Mouse (Mus musculus) heart, adult 2 months (tissue): ENCODE results near the gene H2-K1. TPM values are rescaled to one million over a fixed set of nuclear protein-coding genes. Genes with fewer than 3 reads are reported as not detected.
"Not testable (repeated sequence)": the region's sequence is repeated elsewhere in the genome, so short reads cannot be mapped to it uniquely, and the experiment has no call there.

Experiments used
- DNase-seq, 2 experiments: peaks; one replicate each; pipeline ENCODE4 v3.0.0; 2021
- H3K27ac ChIP-seq: fragments of 200-600 bp; 2 replicates; pipeline ENCODE4 v1.8.1; 2022
- H3K27me3 ChIP-seq: fragments of 200-500 bp; 2 replicates; pipeline ENCODE4 v1.6.1; 2012; ENCODE audit warnings: mild to moderate bottlenecking, low read length, inconsistent platforms, mixed read lengths; ENCODE audit not compliant: control insufficient read depth, insufficient read depth
- H3K36me3 ChIP-seq: fragments of 200-500 bp; 2 replicates; pipeline ENCODE4 v1.6.1; 2012; ENCODE audit warnings: low read length, inconsistent platforms; ENCODE audit not compliant: control insufficient read depth, insufficient read depth
- H3K4me1 ChIP-seq: fragments of 200-500 bp; 2 replicates; pipeline ENCODE4 v1.6.1; 2011; ENCODE audit warnings: low read length; ENCODE audit not compliant: control insufficient read depth, insufficient read depth
- H3K4me3 ChIP-seq: fragments of 200-600 bp; 2 replicates; pipeline ENCODE4 v1.8.1; 2022
- H3K79me2 ChIP-seq: fragments of 200-500 bp; replicated peaks from 2 replicates; pipeline ENCODE4 v1.6.1; 2012; ENCODE audit warnings: mild to moderate bottlenecking, inconsistent platforms, low read length, moderate library complexity, mixed read lengths; ENCODE audit not compliant: control insufficient read depth, insufficient read depth
- H3K9ac ChIP-seq: fragments of 200-500 bp; 2 replicates; pipeline ENCODE4 v1.6.1; 2012; ENCODE audit warnings: low read depth, mild to moderate bottlenecking, control low read depth, inconsistent platforms, low read length, mixed read lengths
- CTCF ChIP-seq: fragments of 200-600 bp; IDR thresholded peaks from 2 replicates; pipeline ENCODE4 v1.8.1; 2022; ENCODE audit warnings: antibody characterized with exemption, mild to moderate bottlenecking, moderate library complexity
- EP300 ChIP-seq: fragments of 200-500 bp; IDR thresholded peaks from 2 replicates; pipeline ENCODE4 v1.6.1; 2011; ENCODE audit warnings: low read depth, low read length, control low read depth; ENCODE audit not compliant: insufficient read depth
- POLR2A ChIP-seq: fragments of 200-500 bp; IDR thresholded peaks from 2 replicates; pipeline ENCODE4 v1.6.1; 2011; ENCODE audit warnings: mild to moderate bottlenecking, low read depth, low read length, control low read depth; ENCODE audit not compliant: insufficient read depth
- WGBS: fragments of 180-500 bp; shearing (Covaris S2); methylation state at CpG from one replicate; pipeline ENCODE4 v1.1.7; 2018; 5-methylcytosine and 5-hydroxymethylcytosine counted together
- intact Hi-C: fragments of 180-260 bp; cut with DNase I; formaldehyde crosslinking; loops from one replicate; pipeline ENCODE4 v1.15.1; 2025
- polyA plus RNA-seq: library from polyadenylated mRNA; depleted of rRNA; stranded (reverse); fragments of >200 nt; gene quantifications from 2 replicates; pipeline ENCODE4 v1.2.3, GENCODE M21; 2012
- total RNA-seq, 2 experiments: library from RNA; stranded (reverse); gene quantifications; 2 replicates each; pipeline ENCODE4 v1.2.3; 2021

H2-K1 gene
- total and polyA plus RNA-seq, 3 experiments: 103 to 1,075 (median 117) TPM

GRCm38 (mm10) chr17:33999341-34000149, 602 bp downstream of the H2-K1 start:
- H3K4me3 ChIP-seq: peak overlapping the region; percentile 71
- H3K4me1 ChIP-seq: no peaks in the 10 kb centered on the region; the same call in none of the 2 replicates
- no peaks in the 10 kb centered on the region for H3K79me2 ChIP-seq
- DNase-seq: peak; percentile 50 to 61
- peak overlapping the region; percentile 94 for H3K9ac ChIP-seq
- peak overlapping the region; percentile 77 for H3K27ac ChIP-seq
- H3K36me3 ChIP-seq: no peaks in the 10 kb centered on the region
- 2% methylated on average over 87 of the region's 87 CpGs for WGBS
- intact Hi-C loops: loop anchor here (5.0 kb wide), 1 partner anchor 1293 kb away; no protein-coding TSS in a partner anchor
- H3K27me3 ChIP-seq: no peaks in the 10 kb centered on the region
- TF ChIP-seq POLR2A (no peak), CTCF (no peak), EP300 (no peak)

GRCm38 (mm10) chr17:33998697-33999096, 1.4 kb downstream of the H2-K1 start:
- intact Hi-C loops: loop anchor here (5.0 kb wide), 1 partner anchor 1294 kb away; no protein-coding TSS in a partner anchor
- not testable (repeated sequence) for H3K9ac ChIP-seq, H3K27me3 ChIP-seq, DNase-seq, H3K4me3 ChIP-seq, H3K4me1 ChIP-seq, H3K27ac ChIP-seq, H3K36me3 ChIP-seq, H3K79me2 ChIP-seq
- 51% methylated on average over 5 of the region's 5 CpGs for WGBS

- H3K27me3 ChIP-seq, H3K27ac ChIP-seq, H3K36me3 ChIP-seq, DNase-seq, H3K9ac ChIP-seq, H3K4me1 ChIP-seq, H3K79me2 ChIP-seq, H3K4me3 ChIP-seq: not testable (repeated sequence)
- 92% methylated on average over 2 of the region's 2 CpGs for WGBS
- intact Hi-C loops: loop anchor here (5.0 kb wide), 1 partner anchor 1295 kb away; no protein-coding TSS in a partner anchor
These were observed 3.1 kb downstream of the H2-K1 start for GRCm38 (mm10) chr17:33997025-33997424.

- intact Hi-C loops: loop anchor here (1.0 to 5.0 kb wide), 2 partner anchors 1274 to 1297 kb away; no protein-coding TSS in a partner anchor
- TF ChIP-seq CTCF (no peak), EP300 (no peak), POLR2A (no peak)
- Histone ChIP-seq H3K27me3 (no peaks in the 10 kb centered on the region), H3K79me2 (no peaks in the 10 kb centered on the region), H3K36me3 (no peaks in the 10 kb centered on the region), H3K9ac (no peak overlapping the region), H3K4me1 (no peaks in the 10 kb centered on the region; the same call in 1 of the 2 replicates), H3K27ac (no peak overlapping the region), H3K4me3 (no peak overlapping the region)
- WGBS: 60% methylated on average over 3 of the region's 3 CpGs
- no peak for DNase-seq
These were observed 4.5 kb downstream of the H2-K1 start for GRCm38 (mm10) chr17:33995651-33996050.

GRCm38 (mm10) chr17:33994959-33995358, 5.2 kb downstream of the H2-K1 start:
- no peak for DNase-seq
- no peaks in the 10 kb centered on the region for H3K27me3 ChIP-seq
- WGBS: 84% methylated on average over 8 of the region's 8 CpGs
- TF ChIP-seq POLR2A (no peak), CTCF (no peak), EP300 (no peak)
- no peak overlapping the region for H3K27ac ChIP-seq
- H3K36me3 ChIP-seq: no peaks in the 10 kb centered on the region
- intact Hi-C loops: loop anchor here (1.0 to 5.0 kb wide), 2 partner anchors 1274 to 1297 kb away; no protein-coding TSS in a partner anchor
- H3K4me1 ChIP-seq: no peaks in the 10 kb centered on the region; the same call in 1 of the 2 replicates
- no peak overlapping the region for H3K4me3 ChIP-seq
- H3K9ac ChIP-seq: no peak overlapping the region
- H3K79me2 ChIP-seq: no peaks in the 10 kb centered on the region

- WGBS: 31% methylated on average over 10 of the region's 10 CpGs
- no peak overlapping the region for H3K9ac ChIP-seq
- no peaks in the 10 kb centered on the region for H3K4me1 ChIP-seq
- peak; percentile 31 to 44 for DNase-seq
- intact Hi-C loops: no loop called here
- TF ChIP-seq POLR2A (no peak), CTCF (peak; percentile 83)
- no peaks in the 10 kb centered on the region for H3K27me3 ChIP-seq
- no peak overlapping the region for H3K4me3 ChIP-seq
- H3K36me3 ChIP-seq: no peaks in the 10 kb centered on the region
- H3K27ac ChIP-seq: no peak overlapping the region
- H3K79me2 ChIP-seq: no peaks in the 10 kb centered on the region
These were observed 8.1 kb downstream of the H2-K1 start for GRCm38 (mm10) chr17:33991788-33992664.
